Mouse (Mus musculus) thymus, postnatal 14 days (tissue): ENCODE data around the gene Ccr5.

Experiments used
- DNase-seq: peaks from one replicate; pipeline ENCODE4 v3.0.0; 2021

Ccr5 gene

GRCm38 (mm10) chr9:124143678-124144077 lies 22.3 kb downstream of the Ccr5 start:
- no peak for DNase-seq

- no peak for DNase-seq
Observed at GRCm38 (mm10) chr9:124146307-124146706, 25.0 kb downstream of the Ccr5 start.
